Mouse (Mus musculus) induced T-regulatory cell, adult 2 months (primary cell): ENCODE measurements around the gene Vpreb2.
"Not testable (repeated sequence)": the region's sequence is repeated elsewhere in the genome, so short reads cannot be mapped to it uniquely, and the experiment has no call there.

Experiments used
- DNase-seq: peaks from one replicate; pipeline ENCODE4 v3.0.0-alpha.2; 2012; ENCODE audit warnings: low read depth

Vpreb2 gene

GRCm38 (mm10) chr16:17980128-17980527, at the start of gene Vpreb2:
TSS of gene Vpreb2 (plus strand) at chr16:17980428.
- DNase-seq: no peak

- DNase-seq: no peak
Observed at GRCm38 (mm10) chr16:17931906-17932460, 48.2 kb upstream of the Vpreb2 start.

- DNase-seq: no peak
Observed at GRCm38 (mm10) chr16:17933594-17934444, 46.4 kb upstream of the Vpreb2 start.

GRCm38 (mm10) chr16:17934445-17934910, 45.8 kb upstream of the Vpreb2 start:
- peak; percentile 35 for DNase-seq

GRCm38 (mm10) chr16:17936776-17937175, 43.5 kb upstream of the Vpreb2 start:
- DNase-seq: no peak

GRCm38 (mm10) chr16:17938187-17938586, 42.0 kb upstream of the Vpreb2 start:
- no peak for DNase-seq

- peak; percentile 73 for DNase-seq
Observed at GRCm38 (mm10) chr16:17938821-17939220, 41.4 kb upstream of the Vpreb2 start.

- no peak for DNase-seq
Observed at GRCm38 (mm10) chr16:17939255-17939751, 40.9 kb upstream of the Vpreb2 start.

- no peak for DNase-seq
Observed at GRCm38 (mm10) chr16:17943466-17943865, 36.8 kb upstream of the Vpreb2 start.

- DNase-seq: no peak
Observed at GRCm38 (mm10) chr16:17945081-17945831, 35.0 kb upstream of the Vpreb2 start.

GRCm38 (mm10) chr16:17949421-17949877, 30.8 kb upstream of the Vpreb2 start:
- no peak for DNase-seq

- DNase-seq: no peak
Observed at GRCm38 (mm10) chr16:17950068-17950467, 30.2 kb upstream of the Vpreb2 start.

GRCm38 (mm10) chr16:17951618-17952017, 28.6 kb upstream of the Vpreb2 start:
- no peak for DNase-seq

GRCm38 (mm10) chr16:17956052-17956638, 24.1 kb upstream of the Vpreb2 start:
- not testable (repeated sequence) for DNase-seq

GRCm38 (mm10) chr16:17962091-17962490, 18.1 kb upstream of the Vpreb2 start:
- no peak for DNase-seq

- DNase-seq: no peak
Observed at GRCm38 (mm10) chr16:17971853-17972252, 8.4 kb upstream of the Vpreb2 start.

- DNase-seq: not testable (repeated sequence)
Observed at GRCm38 (mm10) chr16:17977840-17978239, 2.4 kb upstream of the Vpreb2 start.

GRCm38 (mm10) chr16:17983201-17983600, 3.0 kb downstream of the Vpreb2 start:
- no peak for DNase-seq

GRCm38 (mm10) chr16:17984231-17984630, 4.0 kb downstream of the Vpreb2 start:
- DNase-seq: no peak

GRCm38 (mm10) chr16:17985078-17985477, 4.8 kb downstream of the Vpreb2 start:
- no peak for DNase-seq

- DNase-seq: peak; percentile 69
Observed at GRCm38 (mm10) chr16:17986456-17987132, 6.4 kb downstream of the Vpreb2 start.
